Mouse (Mus musculus): ENCODE data around the gene Kcnj6. TPM values are rescaled to one million over a fixed set of nuclear protein-coding genes. Genes with fewer than 3 reads are reported as not detected.

The Kcnj6 gene
- polyA plus RNA-seq, 1 experiment from 2014 or later: 7.4 TPM

- Histone ChIP-seq H3K4me2 (ENCODE audit: low read depth, low read length) (no peak overlapping the region), H3K27ac (ENCODE audit: low read depth, low read length) (no peak overlapping the region), H3K36me3 (ENCODE audit: control insufficient read depth, insufficient read depth, low read length) (no peaks in the 10 kb centered on the region), H3K4me1 (ENCODE audit: control insufficient read depth, insufficient read depth, low read length) (no peaks in the 10 kb centered on the region), H3K9me3 (ENCODE audit: control insufficient read depth, low read length) (no peaks in the 10 kb centered on the region), H3K4me3 (ENCODE audit: low read depth, low read length) (no peak overlapping the region), H3K9ac (replicated peaks; ENCODE audit: low read depth, low read length) (0 out of 2 replicates have a peak overlapping the region, but pooled peaks have one; percentile 4), H3K27me3 (ENCODE audit: control insufficient read depth, insufficient read depth, low read length) (no peaks in the 10 kb centered on the region)
- 45% methylated on average over 9 of the region's 9 CpGs for WGBS
- ATAC-seq (ENCODE audit: low read depth): no peak
These were observed 124.8 kb downstream of the Kcnj6 start for GRCm38 (mm10) chr16:94872614-94873272.

GRCm38 (mm10) chr16:94868354-94868753 is 129.1 kb downstream of the Kcnj6 start:
- Histone ChIP-seq H3K9me3 (ENCODE audit: control insufficient read depth, low read length) (no peaks in the 10 kb centered on the region), H3K27me3 (ENCODE audit: control insufficient read depth, insufficient read depth, low read length) (no peaks in the 10 kb centered on the region), H3K9ac (replicated peaks; ENCODE audit: low read depth, low read length) (no peak overlapping the region), H3K36me3 (ENCODE audit: control insufficient read depth, insufficient read depth, low read length) (no peaks in the 10 kb centered on the region), H3K4me3 (ENCODE audit: low read depth, low read length) (no peak overlapping the region), H3K4me1 (ENCODE audit: control insufficient read depth, insufficient read depth, low read length) (no peaks in the 10 kb centered on the region), H3K27ac (ENCODE audit: low read depth, low read length) (no peak overlapping the region), H3K4me2 (ENCODE audit: low read depth, low read length) (no peak overlapping the region)
- WGBS: 81% methylated on average over 5 of the region's 5 CpGs
- no peak for ATAC-seq (ENCODE audit: low read depth)

- no peaks in the 10 kb centered on the region for H3K36me3 ChIP-seq (ENCODE audit: control insufficient read depth, insufficient read depth, low read length)
- H3K4me2 ChIP-seq (ENCODE audit: low read depth, low read length): no peak overlapping the region
- H3K9ac ChIP-seq (replicated peaks; ENCODE audit: low read depth, low read length): no peak overlapping the region
- no peaks in the 10 kb centered on the region for H3K4me1 ChIP-seq (ENCODE audit: control insufficient read depth, insufficient read depth, low read length)
- ATAC-seq (ENCODE audit: low read depth): no peak
- no peaks in the 10 kb centered on the region for H3K27me3 ChIP-seq (ENCODE audit: control insufficient read depth, insufficient read depth, low read length)
- H3K9me3 ChIP-seq (ENCODE audit: control insufficient read depth, low read length): no peaks in the 10 kb centered on the region
- 45% methylated on average over 14 of the region's 14 CpGs for WGBS
- H3K27ac ChIP-seq (ENCODE audit: low read depth, low read length): no peak overlapping the region
- H3K4me3 ChIP-seq (ENCODE audit: low read depth, low read length): no peak overlapping the region
These were observed 131.1 kb downstream of the Kcnj6 start for GRCm38 (mm10) chr16:94866300-94866956.

GRCm38 (mm10) chr16:94865796-94866195 is 131.7 kb downstream of the Kcnj6 start:
- Histone ChIP-seq H3K4me3 (ENCODE audit: low read depth, low read length) (no peak overlapping the region), H3K9ac (replicated peaks; ENCODE audit: low read depth, low read length) (no peak overlapping the region), H3K27ac (ENCODE audit: low read depth, low read length) (no peak overlapping the region), H3K9me3 (ENCODE audit: control insufficient read depth, low read length) (no peaks in the 10 kb centered on the region), H3K4me1 (ENCODE audit: control insufficient read depth, insufficient read depth, low read length) (no peaks in the 10 kb centered on the region), H3K36me3 (ENCODE audit: control insufficient read depth, insufficient read depth, low read length) (no peaks in the 10 kb centered on the region), H3K4me2 (ENCODE audit: low read depth, low read length) (no peak overlapping the region), H3K27me3 (ENCODE audit: control insufficient read depth, insufficient read depth, low read length) (no peaks in the 10 kb centered on the region)
- 90% methylated on average over 1 of the region's 1 CpGs for WGBS
- ATAC-seq (ENCODE audit: low read depth): no peak

GRCm38 (mm10) chr16:94865101-94865500 is 132.4 kb downstream of the Kcnj6 start:
- no peaks in the 10 kb centered on the region for H3K27me3 ChIP-seq (ENCODE audit: control insufficient read depth, insufficient read depth, low read length)
- H3K4me2 ChIP-seq (ENCODE audit: low read depth, low read length): no peak overlapping the region
- H3K4me1 ChIP-seq (ENCODE audit: control insufficient read depth, insufficient read depth, low read length): no peaks in the 10 kb centered on the region
- WGBS: 86% methylated on average over 7 of the region's 7 CpGs
- no peak overlapping the region for H3K4me3 ChIP-seq (ENCODE audit: low read depth, low read length)
- H3K9ac ChIP-seq (replicated peaks; ENCODE audit: low read depth, low read length): no peak overlapping the region
- H3K36me3 ChIP-seq (ENCODE audit: control insufficient read depth, insufficient read depth, low read length): no peaks in the 10 kb centered on the region
- H3K27ac ChIP-seq (ENCODE audit: low read depth, low read length): no peak overlapping the region
- H3K9me3 ChIP-seq (ENCODE audit: control insufficient read depth, low read length): no peaks in the 10 kb centered on the region
- ATAC-seq (ENCODE audit: low read depth): no peak

GRCm38 (mm10) chr16:94863475-94863874 is 134.0 kb downstream of the Kcnj6 start:
- Histone ChIP-seq H3K4me3 (ENCODE audit: low read depth, low read length) (no peak overlapping the region), H3K4me1 (ENCODE audit: control insufficient read depth, insufficient read depth, low read length) (no peaks in the 10 kb centered on the region), H3K9ac (replicated peaks; ENCODE audit: low read depth, low read length) (no peak overlapping the region), H3K27ac (ENCODE audit: low read depth, low read length) (no peak overlapping the region), H3K36me3 (ENCODE audit: control insufficient read depth, insufficient read depth, low read length) (no peaks in the 10 kb centered on the region), H3K27me3 (ENCODE audit: control insufficient read depth, insufficient read depth, low read length) (no peaks in the 10 kb centered on the region), H3K9me3 (ENCODE audit: control insufficient read depth, low read length) (no peaks in the 10 kb centered on the region), H3K4me2 (ENCODE audit: low read depth, low read length) (no peak overlapping the region)
- 88% methylated on average over 5 of the region's 5 CpGs for WGBS
- no peak for ATAC-seq (ENCODE audit: low read depth)

- no peak overlapping the region for H3K4me3 ChIP-seq (ENCODE audit: low read depth, low read length)
- ATAC-seq (ENCODE audit: low read depth): no peak
- H3K9me3 ChIP-seq (ENCODE audit: control insufficient read depth, low read length): no peaks in the 10 kb centered on the region
- 88% methylated on average over 5 of the region's 5 CpGs for WGBS
- H3K9ac ChIP-seq (replicated peaks; ENCODE audit: low read depth, low read length): no peak overlapping the region
- H3K4me2 ChIP-seq (ENCODE audit: low read depth, low read length): no peak overlapping the region
- no peaks in the 10 kb centered on the region for H3K4me1 ChIP-seq (ENCODE audit: control insufficient read depth, insufficient read depth, low read length)
- H3K36me3 ChIP-seq (ENCODE audit: control insufficient read depth, insufficient read depth, low read length): no peaks in the 10 kb centered on the region
- no peak overlapping the region for H3K27ac ChIP-seq (ENCODE audit: low read depth, low read length)
- no peaks in the 10 kb centered on the region for H3K27me3 ChIP-seq (ENCODE audit: control insufficient read depth, insufficient read depth, low read length)
These were observed 141.5 kb downstream of the Kcnj6 start for GRCm38 (mm10) chr16:94855990-94856389.

- no peaks in the 10 kb centered on the region for H3K4me1 ChIP-seq (ENCODE audit: control insufficient read depth, insufficient read depth, low read length)
- H3K27ac ChIP-seq (ENCODE audit: low read depth, low read length): no peak overlapping the region
- no peak overlapping the region for H3K4me3 ChIP-seq (ENCODE audit: low read depth, low read length)
- H3K36me3 ChIP-seq (ENCODE audit: control insufficient read depth, insufficient read depth, low read length): no peaks in the 10 kb centered on the region
- H3K9ac ChIP-seq (replicated peaks; ENCODE audit: low read depth, low read length): no peak overlapping the region
- 78% methylated on average over 19 of the region's 19 CpGs for WGBS
- H3K4me2 ChIP-seq (ENCODE audit: low read depth, low read length): no peak overlapping the region
- no peak for ATAC-seq (ENCODE audit: low read depth)
- no peaks in the 10 kb centered on the region for H3K27me3 ChIP-seq (ENCODE audit: control insufficient read depth, insufficient read depth, low read length)
- H3K9me3 ChIP-seq (ENCODE audit: control insufficient read depth, low read length): no peaks in the 10 kb centered on the region
These were observed 144.9 kb downstream of the Kcnj6 start for GRCm38 (mm10) chr16:94852407-94853160.

GRCm38 (mm10) chr16:94850393-94850792 is 147.1 kb downstream of the Kcnj6 start:
- WGBS: 49% methylated on average over 14 of the region's 14 CpGs
- Histone ChIP-seq H3K4me3 (ENCODE audit: low read depth, low read length) (no peak overlapping the region), H3K27me3 (ENCODE audit: control insufficient read depth, insufficient read depth, low read length) (no peaks in the 10 kb centered on the region), H3K27ac (ENCODE audit: low read depth, low read length) (no peak overlapping the region), H3K9me3 (ENCODE audit: control insufficient read depth, low read length) (no peaks in the 10 kb centered on the region), H3K4me1 (ENCODE audit: control insufficient read depth, insufficient read depth, low read length) (no peaks in the 10 kb centered on the region), H3K36me3 (ENCODE audit: control insufficient read depth, insufficient read depth, low read length) (no peaks in the 10 kb centered on the region), H3K9ac (replicated peaks; ENCODE audit: low read depth, low read length) (no peak overlapping the region), H3K4me2 (ENCODE audit: low read depth, low read length) (no peak overlapping the region)
- ATAC-seq (ENCODE audit: low read depth): no peak
